Mouse (Mus musculus) intestine, postnatal 0 days (tissue): ENCODE measurements at regions not wholly inside any gene's neighbourhood (a gene's known extent, or its start where the extent isn't known, plus 50 kb on each side); places are given as distances from the start of the nearest gene placed in this dataset.
A peak's percentile ranks its signal among the peaks of the same experiment; 100 is the strongest.

ENCODE experiments used
- ATAC-seq: fragments of 200-750 bp; cut with Nextera tagmentation; 2 replicates; pipeline ENCODE4 v1.8.0; 2017; ENCODE audit warnings: mild to moderate bottlenecking, moderate TSS enrichment, moderate library complexity
- H3K27ac ChIP-seq: fragments of 300-500 bp; sonication (generic); 2 replicates; pipeline ENCODE4 v1.5.1; 2014; ENCODE audit warnings: mild to moderate bottlenecking, low read depth, low read length, moderate library complexity
- H3K27me3 ChIP-seq: fragments of 300-500 bp; sonication (generic); replicated peaks from 2 replicates; pipeline ENCODE4 v1.6.1; 2014; ENCODE audit warnings: low read length, mixed read lengths; ENCODE audit not compliant: control insufficient read depth, insufficient read depth
- H3K36me3 ChIP-seq: fragments of 300-500 bp; sonication (generic); 2 replicates; pipeline ENCODE4 v1.6.1; 2014; ENCODE audit warnings: mild to moderate bottlenecking, moderate library complexity; ENCODE audit not compliant: control insufficient read depth, insufficient read depth
- H3K4me1 ChIP-seq: fragments of 300-500 bp; sonication (generic); replicated peaks from 2 replicates; pipeline ENCODE4 v1.6.1; 2014; ENCODE audit warnings: antibody characterized with exemption, low read length, mixed read lengths; ENCODE audit not compliant: control insufficient read depth, insufficient read depth
- H3K4me2 ChIP-seq: fragments of 300-500 bp; sonication (generic); replicated peaks from 2 replicates; pipeline ENCODE4 v1.6.1; 2014; ENCODE audit warnings: low read depth, mild to moderate bottlenecking, moderate library complexity
- H3K4me3 ChIP-seq: fragments of 300-500 bp; sonication (generic); 2 replicates; pipeline ENCODE4 v1.5.1; 2014; ENCODE audit warnings: low read depth, low read length
- H3K9ac ChIP-seq: fragments of 300-500 bp; sonication (generic); 2 replicates; pipeline ENCODE4 v1.6.1; 2014; ENCODE audit warnings: mild to moderate bottlenecking, low read depth, low read length
- H3K9me3 ChIP-seq: fragments of 300-500 bp; sonication (generic); 2 replicates; pipeline ENCODE4 v1.6.1; 2016; ENCODE audit warnings: mixed run types; ENCODE audit not compliant: control insufficient read depth
- CTCF ChIP-seq: sonication (generic); IDR thresholded peaks from 2 replicates; pipeline ENCODE4 v1.5.1; 2016; ENCODE audit warnings: low read depth, mild to moderate bottlenecking, control low read depth, antibody characterized with exemption, moderate library complexity
- WGBS: fragments of 180-500 bp; shearing (Covaris S2); extraction: QIAGEN DNeasy Blood & Tissue Kit; methylation state at CpG from one replicate; pipeline ENCODE4 v1.1.7; 2014; 5-methylcytosine and 5-hydroxymethylcytosine counted together

- ATAC-seq, result no peak
- 43% methylated on average over 3 of the region's 3 CpGs for WGBS
Measured at GRCm38 (mm10) chr13:111957118-111957517, 148.3 kb upstream of the Map3k1 start.

GRCm38 (mm10) chr13:111957674-111958273 lies 149.0 kb upstream of the Map3k1 start:
- Histone ChIP-seq H3K27ac (no peak overlapping the region), H3K9ac (no peak overlapping the region), H3K36me3 (no peaks in the 10 kb centered on the region), H3K4me1 (no peaks in the 10 kb centered on the region), H3K27me3 (no peaks in the 10 kb centered on the region), H3K9me3 (no peaks in the 10 kb centered on the region), H3K4me3 (no peak overlapping the region), H3K4me2 (no peak overlapping the region)
- no peak for ATAC-seq
- TF ChIP-seq CTCF, result no peak
- 88% methylated on average over 11 of the region's 11 CpGs for WGBS

More at GRCm38 (mm10) chr13:111957118-111957517, 148.3 kb upstream of the Map3k1 start:
- Histone ChIP-seq H3K9me3 (no peaks in the 10 kb centered on the region), H3K27ac (no peak overlapping the region), H3K4me3 (no peak overlapping the region), H3K4me2 (0 out of 2 replicates have a peak overlapping the region, but pooled peaks have one; percentile 14), H3K36me3 (no peaks in the 10 kb centered on the region), H3K9ac (no peak overlapping the region), H3K27me3 (no peaks in the 10 kb centered on the region), H3K4me1 (no peaks in the 10 kb centered on the region)
- no peak for TF ChIP-seq CTCF

- 97% methylated on average over 1 of the region's 1 CpGs for WGBS
Measured at GRCm38 (mm10) chr13:111958421-111958820, 149.6 kb upstream of the Map3k1 start.

GRCm38 (mm10) chr13:111960036-111960435 lies 151.2 kb upstream of the Map3k1 start:
- H3K9me3 ChIP-seq, result no peaks in the 10 kb centered on the region
- 98% methylated on average over 2 of the region's 2 CpGs for WGBS
- no peaks in the 10 kb centered on the region for H3K36me3 ChIP-seq
- no peak overlapping the region for H3K4me2 ChIP-seq
- H3K27me3 ChIP-seq, result no peaks in the 10 kb centered on the region
- no peak for ATAC-seq
- peak; percentile 42 for TF ChIP-seq CTCF
- no peak overlapping the region for H3K27ac ChIP-seq
- H3K4me3 ChIP-seq, result no peak overlapping the region
- no peaks in the 10 kb centered on the region for H3K4me1 ChIP-seq
- H3K9ac ChIP-seq, result no peak overlapping the region

More at GRCm38 (mm10) chr13:111958421-111958820, 149.6 kb upstream of the Map3k1 start:
- H3K4me3 ChIP-seq, result no peak overlapping the region
- no peaks in the 10 kb centered on the region for H3K9me3 ChIP-seq
- no peaks in the 10 kb centered on the region for H3K36me3 ChIP-seq
- H3K27me3 ChIP-seq, result no peaks in the 10 kb centered on the region
- H3K9ac ChIP-seq, result no peak overlapping the region
- no peak overlapping the region for H3K4me2 ChIP-seq
- no peak for TF ChIP-seq CTCF
- H3K27ac ChIP-seq, result no peak overlapping the region
- H3K4me1 ChIP-seq, result no peaks in the 10 kb centered on the region
- no peak for ATAC-seq

GRCm38 (mm10) chr13:111961423-111961822 lies 152.6 kb upstream of the Map3k1 start:
- Histone ChIP-seq H3K36me3 (no peaks in the 10 kb centered on the region), H3K27ac (no peak overlapping the region), H3K4me1 (no peaks in the 10 kb centered on the region), H3K4me2 (no peak overlapping the region), H3K4me3 (no peak overlapping the region), H3K9ac (no peak overlapping the region), H3K27me3 (no peaks in the 10 kb centered on the region), H3K9me3 (no peaks in the 10 kb centered on the region)
- 52% methylated on average over 6 of the region's 6 CpGs for WGBS
- TF ChIP-seq CTCF, result no peak
- ATAC-seq, result no peak

- ATAC-seq, result no peak
- no peak for TF ChIP-seq CTCF
- no peak overlapping the region for H3K4me2 ChIP-seq
- H3K27ac ChIP-seq, result no peak overlapping the region
- H3K9me3 ChIP-seq, result no peaks in the 10 kb centered on the region
- H3K27me3 ChIP-seq, result no peaks in the 10 kb centered on the region
- 94% methylated on average over 4 of the region's 4 CpGs for WGBS
- H3K4me1 ChIP-seq, result peaks cover 1% of the 10 kb centered on the region; the same call in 1 of the 2 replicates
- H3K4me3 ChIP-seq, result no peak overlapping the region
- no peak overlapping the region for H3K9ac ChIP-seq
- H3K36me3 ChIP-seq, result no peaks in the 10 kb centered on the region
Measured at GRCm38 (mm10) chr13:111962155-111962554, 153.4 kb upstream of the Map3k1 start.

GRCm38 (mm10) chr13:111966113-111966512 lies 157.3 kb upstream of the Map3k1 start:
- TF ChIP-seq CTCF, result no peak
- Histone ChIP-seq H3K4me2 (no peak overlapping the region), H3K36me3 (no peaks in the 10 kb centered on the region), H3K9me3 (no peaks in the 10 kb centered on the region), H3K27me3 (no peaks in the 10 kb centered on the region), H3K4me3 (no peak overlapping the region), H3K4me1 (peaks cover 4% of the 10 kb centered on the region; the same call in 1 of the 2 replicates), H3K9ac (no peak overlapping the region), H3K27ac (no peak overlapping the region)
- ATAC-seq, result no peak
- WGBS, result 38% methylated on average over 6 of the region's 6 CpGs
